Mouse (Mus musculus): ENCODE data around the gene Mapkbp1.
A peak's percentile ranks its signal among the peaks of the same experiment; 100 is the strongest.

Mapkbp1 gene

GRCm38 (mm10) chr2:119972537-119972879 lies at the start of gene Mapkbp1:
TSS of gene Mapkbp1 (plus strand) at chr2:119972699.
- DNase-seq (ENCODE audit: low read depth): no peak

- peak; percentile 79 for DNase-seq (ENCODE audit: low read depth)
These were observed 1.9 kb upstream of the Mapkbp1 start for GRCm38 (mm10) chr2:119970571-119970970.

- peak; percentile 25 for DNase-seq (ENCODE audit: low read depth)
These were observed 1.2 kb upstream of the Mapkbp1 start for GRCm38 (mm10) chr2:119971316-119971715.

GRCm38 (mm10) chr2:119971837-119972536 lies 512 bp upstream of the Mapkbp1 start:
- DNase-seq (ENCODE audit: low read depth): peak; percentile 97

GRCm38 (mm10) chr2:119980343-119980986 lies 8.0 kb downstream of the Mapkbp1 start:
- DNase-seq (ENCODE audit: low read depth): no peak

- no peak for DNase-seq (ENCODE audit: low read depth)
These were observed 9.1 kb downstream of the Mapkbp1 start for GRCm38 (mm10) chr2:119981631-119982030.

GRCm38 (mm10) chr2:119985871-119986270 lies 13.4 kb downstream of the Mapkbp1 start:
- no peak for DNase-seq (ENCODE audit: low read depth)

GRCm38 (mm10) chr2:119986369-119986768 lies 13.9 kb downstream of the Mapkbp1 start:
- no peak for DNase-seq (ENCODE audit: low read depth)

- no peak for DNase-seq (ENCODE audit: low read depth)
These were observed 14.9 kb downstream of the Mapkbp1 start for GRCm38 (mm10) chr2:119987441-119987840.

GRCm38 (mm10) chr2:119988952-119989351 lies 16.5 kb downstream of the Mapkbp1 start:
- no peak for DNase-seq (ENCODE audit: low read depth)

GRCm38 (mm10) chr2:119990881-119991280 lies 18.4 kb downstream of the Mapkbp1 start:
- no peak for DNase-seq (ENCODE audit: low read depth)

GRCm38 (mm10) chr2:119992349-119992748 lies 19.9 kb downstream of the Mapkbp1 start:
- no peak for DNase-seq (ENCODE audit: low read depth)

- DNase-seq (ENCODE audit: low read depth): no peak
These were observed 21.0 kb downstream of the Mapkbp1 start for GRCm38 (mm10) chr2:119993515-119993914.

GRCm38 (mm10) chr2:119994839-119995238 lies 22.3 kb downstream of the Mapkbp1 start:
- DNase-seq (ENCODE audit: low read depth): no peak

GRCm38 (mm10) chr2:119995391-119996281 lies 23.1 kb downstream of the Mapkbp1 start:
- no peak for DNase-seq (ENCODE audit: low read depth)

- DNase-seq (ENCODE audit: low read depth): no peak
These were observed 24.9 kb downstream of the Mapkbp1 start for GRCm38 (mm10) chr2:119997354-119997753.

- no peak for DNase-seq (ENCODE audit: low read depth)
These were observed 27.2 kb downstream of the Mapkbp1 start for GRCm38 (mm10) chr2:119999731-120000130.

GRCm38 (mm10) chr2:120000882-120001584 lies 28.5 kb downstream of the Mapkbp1 start:
- DNase-seq (ENCODE audit: low read depth): no peak

GRCm38 (mm10) chr2:120001956-120002355 lies 29.5 kb downstream of the Mapkbp1 start:
- no peak for DNase-seq (ENCODE audit: low read depth)

GRCm38 (mm10) chr2:120003970-120004369 lies 31.5 kb downstream of the Mapkbp1 start:
- DNase-seq (ENCODE audit: low read depth): no peak

- no peak for DNase-seq (ENCODE audit: low read depth)
These were observed 34.2 kb downstream of the Mapkbp1 start for GRCm38 (mm10) chr2:120006696-120007095.

GRCm38 (mm10) chr2:120007680-120008210 lies 35.2 kb downstream of the Mapkbp1 start:
- no peak for DNase-seq (ENCODE audit: low read depth)

Data from naive thymus-derived CD4-positive, alpha-beta T cell, adult 2 months (primary cell).